Comparison of ENCODE assay signal across 17 mouse cellular contexts in the genomic region with DNA sequence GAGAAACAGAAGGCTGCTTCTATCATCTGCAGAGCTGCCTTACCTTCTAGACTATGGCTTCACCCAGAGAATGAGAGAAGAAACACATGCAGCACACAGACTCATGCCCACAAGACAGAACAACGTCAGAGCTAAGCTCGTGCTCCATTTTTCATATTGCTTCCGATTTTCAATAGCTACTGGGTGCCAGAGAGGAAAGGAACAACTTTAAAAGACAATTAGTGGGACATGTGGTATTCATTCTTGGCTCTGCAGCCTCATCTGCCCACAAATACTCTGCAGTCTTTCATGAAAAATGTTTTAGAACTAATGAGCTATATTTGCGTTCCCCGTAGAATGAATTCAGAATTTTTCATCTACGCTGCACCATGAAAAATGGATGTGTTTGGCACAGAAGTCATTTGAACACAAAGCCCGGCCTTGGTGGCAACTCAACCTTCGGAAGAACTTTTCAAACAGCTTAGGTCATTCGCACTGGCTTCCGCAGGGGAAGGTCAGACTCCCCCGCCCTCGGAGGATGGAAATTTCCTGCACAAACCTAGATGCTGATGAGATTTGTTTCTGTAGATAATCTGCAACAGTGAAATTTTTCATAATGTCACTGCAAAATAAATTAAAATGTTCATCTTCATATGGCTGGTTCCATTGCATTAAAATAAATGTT.
DNase-seq lines count a peak whose midpoint lies in the region; ATAC-seq lines count a peak whose summit lies in the region.
"Had no signal": no experiment of that assay in that cellular context is flagged by ENCODE, and none has a peak within 500 bp of the region (broad histone marks: within the 10 kb centered on the region; RNA-seq: fewer than 3 reads in every experiment).

No protein-coding gene starts in this region.

- no peak for DNase-seq in frontal cortex, postnatal 14 days (ENCODE audit: low spot score in 2 of 2)
- DNase-seq in right cerebral cortex, adult 18-20 months: peak; percentile 7
- no peak for DNase-seq in right cerebral cortex, postnatal 10 days (ENCODE audit: low spot score in 2 of 2)
- peak; percentile 53 to 81 for DNase-seq in layer of hippocampus, adult 18-20 months (ENCODE audit: low spot score in 2 of 2)
- peak; percentile 49 for DNase-seq in telencephalon, adult 2 months (ENCODE audit: low read depth, low spot score)
- DNase-seq in ovary, postnatal 10 days (ENCODE audit: low spot score): no peak
- no peak for DNase-seq in lung, postnatal 25 days (ENCODE audit: low spot score)
- DNase-seq: cerebellum, adult 11 months; heart, adult 11 months; heart, postnatal 4 days; kidney, adult 8-10 months; kidney, postnatal 25 days; lung, postnatal 36 days; thymus, postnatal 14 days had no signal

- ATAC-seq in frontal cortex, adult (ENCODE audit: low TSS enrichment): peak; percentile 52
- ATAC-seq: forebrain, embryonic 14.5 days; inflammation-experienced regulatory T-cells, adult 6 months had no signal

Comparison
In these comparisons a context has a peak if more than half of its experiments do, and no peak if none do; other contexts are left out.
1. DNase-seq: peak in right cerebral cortex, adult 18-20 months (single experiment), layer of hippocampus, adult 18-20 months (2 of 2) and telencephalon, adult 2 months (single experiment); none in frontal cortex, postnatal 14 days (0 of 2), right cerebral cortex, postnatal 10 days (0 of 2), ovary, postnatal 10 days (single experiment) and lung, postnatal 25 days (single experiment).